Mouse (Mus musculus) limb, embryonic 10.5 days (tissue): Measurements from ENCODE around the gene Sema5a. TPM values are rescaled to one million over a fixed set of nuclear protein-coding genes. Genes with fewer than 3 reads are reported as not detected.

Source experiments
- DNase-seq: peaks from one replicate; pipeline ENCODE4 v3.0.0-alpha.2; 2017; ENCODE audit warnings: low spot score
- H3K27ac ChIP-seq: fragments of 300-500 bp; sonication (generic); 2 replicates; pipeline ENCODE4 v1.5.1; 2016; ENCODE audit warnings: mild to moderate bottlenecking
- H3K27me3 ChIP-seq: fragments of 300-500 bp; sonication (generic); 2 replicates; pipeline ENCODE4 v1.6.1; 2016; ENCODE audit warnings: low read depth, mild to moderate bottlenecking; ENCODE audit not compliant: poor library complexity, severe bottlenecking
- H3K36me3 ChIP-seq: fragments of 300-500 bp; sonication (generic); 2 replicates; pipeline ENCODE4 v1.6.1; 2016; ENCODE audit warnings: mild to moderate bottlenecking, moderate library complexity
- H3K4me1 ChIP-seq: fragments of 300-500 bp; sonication (generic); 2 replicates; pipeline ENCODE4 v1.6.1; 2016
- H3K4me3 ChIP-seq: fragments of 300-500 bp; sonication (generic); 2 replicates; pipeline ENCODE4 v1.5.1; 2016; ENCODE audit warnings: mild to moderate bottlenecking, moderate library complexity
- H3K9me3 ChIP-seq: fragments of 300-500 bp; sonication (generic); replicated peaks from 2 replicates; pipeline ENCODE4 v1.6.1; 2016; ENCODE audit warnings: mild to moderate bottlenecking
- WGBS: fragments of 180-500 bp; shearing (Covaris S2); methylation state at CpG from one replicate; pipeline ENCODE4 v1.1.7; 2016; 5-methylcytosine and 5-hydroxymethylcytosine counted together
- polyA plus RNA-seq: library from polyadenylated mRNA; unstranded; fragments of >200 nt; fragmentation: Nextera tagmentation; extraction: Ambion mirVana; gene quantifications from 2 replicates; pipeline ENCODE4 v1.2.1, GENCODE M21; 2016

Gene Sema5a
- polyA plus RNA-seq, 1 experiment from 2014 or later: 22.6 TPM

DNA sequence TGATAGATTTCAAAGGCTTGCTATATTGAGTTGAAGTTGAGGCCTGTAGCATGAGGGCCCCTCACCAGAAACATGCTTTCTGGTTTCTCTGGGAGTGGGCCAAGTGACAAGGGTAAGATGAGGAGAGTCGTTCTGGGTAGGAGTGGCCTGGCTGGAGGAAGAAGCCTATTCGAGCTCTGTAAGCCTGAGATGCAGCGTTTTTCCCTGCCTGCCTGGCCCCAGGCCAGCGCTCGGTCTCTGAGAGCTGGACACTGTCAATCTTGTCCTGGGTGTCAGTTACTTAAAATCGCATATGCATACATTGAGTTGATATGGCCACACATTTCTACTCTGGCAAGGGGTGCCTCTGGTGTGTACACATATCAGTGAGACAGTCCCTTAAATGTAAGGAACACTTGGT is 43.9 kb downstream of the Sema5a start:
- no peaks in the 10 kb centered on the region for H3K9me3 ChIP-seq
- WGBS: 41% methylated on average over 6 of the region's 6 CpGs
- no peak overlapping the region for H3K4me3 ChIP-seq
- no peak overlapping the region for H3K27ac ChIP-seq
- no peaks in the 10 kb centered on the region for H3K36me3 ChIP-seq
- H3K27me3 ChIP-seq: no peaks in the 10 kb centered on the region
- H3K4me1 ChIP-seq: peaks cover 7% of the 10 kb centered on the region; the same call in 1 of the 2 replicates
- DNase-seq: no peak

DNA sequence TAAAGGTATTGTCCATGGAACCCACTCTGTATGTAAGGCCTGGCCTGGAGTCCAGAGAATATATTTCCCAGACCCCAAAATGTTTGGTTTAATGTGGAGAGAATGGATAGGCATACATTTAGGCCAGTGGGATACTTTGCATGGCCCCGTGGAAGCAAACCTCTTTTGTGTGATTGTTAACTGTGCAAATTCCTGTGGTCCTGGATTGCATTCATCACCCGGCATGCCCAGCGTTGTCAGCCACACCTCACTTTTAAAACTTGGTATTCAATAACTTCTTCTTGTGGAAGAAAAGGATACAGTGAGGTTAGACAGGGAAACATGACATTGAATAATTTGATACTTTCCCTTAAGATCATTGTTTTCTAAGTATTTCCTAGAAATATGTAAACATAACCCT is 46.4 kb downstream of the Sema5a start:
- no peak for DNase-seq
- WGBS: 94% methylated on average over 3 of the region's 3 CpGs
- peaks cover 7% of the 10 kb centered on the region; the same call in 1 of the 2 replicates for H3K4me1 ChIP-seq
- peaks cover 4% of the 10 kb centered on the region; the same call in 1 of the 2 replicates for H3K36me3 ChIP-seq
- no peaks in the 10 kb centered on the region for H3K27me3 ChIP-seq
- H3K4me3 ChIP-seq: no peak overlapping the region
- H3K9me3 ChIP-seq: no peaks in the 10 kb centered on the region
- H3K27ac ChIP-seq: no peak overlapping the region

GRCm38 (mm10) chr15:32296523-32296922 is 51.9 kb downstream of the Sema5a start:
- no peaks in the 10 kb centered on the region for H3K27me3 ChIP-seq
- no peak overlapping the region for H3K4me3 ChIP-seq
- WGBS: 82% methylated on average over 6 of the region's 6 CpGs
- peaks cover 9% of the 10 kb centered on the region for H3K4me1 ChIP-seq
- no peaks in the 10 kb centered on the region for H3K9me3 ChIP-seq
- peaks cover 4% of the 10 kb centered on the region; the same call in 1 of the 2 replicates for H3K36me3 ChIP-seq
- no peak overlapping the region for H3K27ac ChIP-seq
- DNase-seq: no peak

GRCm38 (mm10) chr15:32297266-32297665 is 52.7 kb downstream of the Sema5a start:
- Histone ChIP-seq H3K4me3 (no peak overlapping the region), H3K36me3 (peaks cover 4% of the 10 kb centered on the region; the same call in 1 of the 2 replicates), H3K27me3 (no peaks in the 10 kb centered on the region), H3K4me1 (peaks cover 16% of the 10 kb centered on the region), H3K9me3 (no peaks in the 10 kb centered on the region), H3K27ac (no peak overlapping the region)
- WGBS: 92% methylated on average over 5 of the region's 5 CpGs
- no peak for DNase-seq

DNA sequence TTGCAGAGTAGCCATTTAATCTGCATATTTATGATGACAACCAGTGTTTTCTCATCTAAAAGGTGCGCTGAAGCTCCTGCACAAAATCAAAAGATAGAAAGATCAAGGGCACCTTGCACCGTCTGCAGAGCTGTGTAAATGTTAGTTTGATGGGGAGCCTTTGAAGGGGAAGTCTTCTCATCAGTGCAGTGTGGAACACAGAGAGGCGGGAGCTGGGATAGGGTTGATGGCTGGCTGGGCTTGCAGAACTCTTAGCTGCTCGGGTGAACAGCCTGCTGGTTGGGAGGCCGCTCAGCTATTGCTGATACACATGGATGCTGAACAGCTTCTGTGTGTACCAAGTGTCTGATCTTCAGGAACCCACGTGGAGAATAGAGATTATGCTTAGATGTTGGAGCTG is 53.9 kb downstream of the Sema5a start:
- no peaks in the 10 kb centered on the region for H3K27me3 ChIP-seq
- no peak for DNase-seq
- 62% methylated on average over 6 of the region's 6 CpGs for WGBS
- no peak overlapping the region for H3K4me3 ChIP-seq
- H3K27ac ChIP-seq: no peak overlapping the region
- H3K9me3 ChIP-seq: no peaks in the 10 kb centered on the region
- peaks cover 4% of the 10 kb centered on the region; the same call in 1 of the 2 replicates for H3K36me3 ChIP-seq
- H3K4me1 ChIP-seq: peaks cover 16% of the 10 kb centered on the region

DNA sequence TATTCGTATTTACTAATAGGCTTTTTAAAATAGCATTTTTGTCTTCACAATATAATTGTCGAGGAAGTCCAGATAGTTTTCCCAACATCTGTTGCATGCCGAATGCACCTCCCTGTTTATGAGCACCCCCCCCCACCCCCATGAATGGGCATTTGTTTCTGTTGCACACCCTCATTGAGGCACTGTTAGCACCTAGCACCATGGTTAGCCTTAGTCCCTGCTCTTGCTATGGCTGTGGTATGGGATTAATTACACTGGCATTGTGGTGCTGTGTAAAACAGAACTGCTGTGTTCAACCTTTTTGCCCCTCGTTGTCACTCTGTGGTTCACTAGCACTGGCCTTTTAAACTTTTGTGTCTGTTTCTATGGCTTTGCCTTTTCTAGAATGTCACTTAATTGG is 56.4 kb downstream of the Sema5a start:
- DNase-seq: peak; percentile 40
- H3K9me3 ChIP-seq: no peaks in the 10 kb centered on the region
- peaks cover 16% of the 10 kb centered on the region for H3K4me1 ChIP-seq
- no peak overlapping the region for H3K4me3 ChIP-seq
- WGBS: 68% methylated on average over 4 of the region's 4 CpGs
- no peaks in the 10 kb centered on the region for H3K36me3 ChIP-seq
- peak overlapping the region; percentile 30; the same call in 1 of the 2 replicates for H3K27ac ChIP-seq
- H3K27me3 ChIP-seq: no peaks in the 10 kb centered on the region

DNA sequence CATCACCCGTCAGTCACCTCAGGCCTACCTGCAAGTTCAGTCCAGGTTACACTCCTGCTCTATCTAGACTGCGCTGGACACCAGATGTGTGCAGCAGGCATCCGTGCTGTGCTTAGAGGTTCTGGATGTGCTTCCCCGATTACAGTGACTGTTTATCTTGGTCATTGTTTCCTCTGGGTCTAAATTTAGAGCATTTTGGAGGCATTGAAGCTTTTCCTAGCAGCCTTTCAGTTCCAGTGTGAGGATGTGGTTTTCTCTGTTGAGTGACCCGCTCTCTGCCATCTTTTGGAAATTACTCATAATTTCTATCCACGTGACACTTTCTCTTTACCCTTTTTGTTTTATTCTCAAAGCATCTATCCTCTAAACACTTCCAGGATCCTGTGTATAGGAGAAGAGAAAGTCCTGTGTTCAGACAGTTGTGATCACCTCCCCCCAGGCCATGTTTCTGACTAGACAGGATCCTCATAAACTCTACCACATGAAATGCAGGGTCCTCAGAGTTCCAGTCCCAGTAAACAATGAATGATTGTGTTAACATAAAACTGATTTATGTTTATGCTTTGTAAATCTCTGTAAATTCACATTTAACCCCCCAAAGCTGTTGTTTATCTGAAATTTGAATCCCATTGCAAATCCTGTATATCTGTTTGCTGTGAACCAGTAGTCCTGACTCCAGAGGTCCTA is 62.1 kb downstream of the Sema5a start:
- no peaks in the 10 kb centered on the region for H3K27me3 ChIP-seq
- no peak overlapping the region for H3K4me3 ChIP-seq
- no peak for DNase-seq
- no peaks in the 10 kb centered on the region for H3K36me3 ChIP-seq
- no peak overlapping the region for H3K27ac ChIP-seq
- H3K9me3 ChIP-seq: no peaks in the 10 kb centered on the region
- WGBS: 90% methylated on average over 6 of the region's 6 CpGs
- peaks cover 29% of the 10 kb centered on the region for H3K4me1 ChIP-seq

DNA sequence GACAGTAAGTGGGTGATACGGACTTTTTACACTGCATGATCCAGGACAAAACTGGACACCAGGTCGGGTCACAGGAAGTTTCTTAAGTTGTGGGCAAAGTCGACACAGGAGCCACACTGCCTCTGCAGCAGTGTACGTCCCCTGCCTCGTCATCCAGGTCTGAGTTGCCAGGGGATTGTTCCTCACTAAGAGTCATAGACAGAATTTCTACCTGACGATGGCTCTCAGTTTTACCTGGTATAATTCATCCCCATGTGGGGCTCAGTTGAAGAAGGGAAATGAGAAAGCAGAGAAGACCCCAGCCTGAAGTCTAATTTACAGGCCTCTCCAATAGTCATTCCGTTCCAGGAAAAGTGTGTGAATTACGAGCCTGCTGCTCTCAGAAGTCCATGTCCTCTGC is 66.2 kb downstream of the Sema5a start:
- 64% methylated on average over 8 of the region's 8 CpGs for WGBS
- no peaks in the 10 kb centered on the region for H3K9me3 ChIP-seq
- peaks cover 31% of the 10 kb centered on the region for H3K4me1 ChIP-seq

DNA sequence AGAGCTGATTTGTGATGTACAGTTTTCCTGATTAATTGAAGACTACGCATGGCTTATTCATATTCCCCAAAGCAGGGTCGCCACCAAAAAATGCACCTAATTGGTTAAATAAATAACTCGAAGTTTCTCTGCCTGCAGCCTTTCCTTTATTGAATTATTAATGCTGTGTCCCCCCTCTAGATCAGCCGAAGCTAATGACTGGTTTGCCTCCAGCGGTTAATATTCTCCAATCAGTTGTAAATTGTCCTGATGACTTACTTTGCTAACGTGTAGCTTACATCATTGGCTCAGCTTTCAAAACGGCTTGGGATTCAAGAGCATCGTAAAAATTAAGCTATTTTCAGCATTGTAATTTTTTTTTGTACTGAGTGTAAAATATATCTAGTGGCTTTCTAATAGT is 66.7 kb downstream of the Sema5a start:
- H3K9me3 ChIP-seq: no peaks in the 10 kb centered on the region
- 72% methylated on average over 8 of the region's 8 CpGs for WGBS
- H3K4me1 ChIP-seq: peaks cover 29% of the 10 kb centered on the region

More for the DNA sequence above, 66.2 kb downstream of the Sema5a start:
- Histone ChIP-seq H3K27ac (no peak overlapping the region; the same call in 1 of the 2 replicates), H3K36me3 (no peaks in the 10 kb centered on the region), H3K27me3 (no peaks in the 10 kb centered on the region), H3K4me3 (no peak overlapping the region)
- DNase-seq: no peak

GRCm38 (mm10) chr15:32317074-32317473 is 72.5 kb downstream of the Sema5a start:
- no peak for DNase-seq

More for the DNA sequence above, 66.7 kb downstream of the Sema5a start:
- no peaks in the 10 kb centered on the region for H3K27me3 ChIP-seq
- no peak for DNase-seq
- H3K27ac ChIP-seq: no peak overlapping the region
- no peak overlapping the region for H3K4me3 ChIP-seq
- H3K36me3 ChIP-seq: no peaks in the 10 kb centered on the region

DNA sequence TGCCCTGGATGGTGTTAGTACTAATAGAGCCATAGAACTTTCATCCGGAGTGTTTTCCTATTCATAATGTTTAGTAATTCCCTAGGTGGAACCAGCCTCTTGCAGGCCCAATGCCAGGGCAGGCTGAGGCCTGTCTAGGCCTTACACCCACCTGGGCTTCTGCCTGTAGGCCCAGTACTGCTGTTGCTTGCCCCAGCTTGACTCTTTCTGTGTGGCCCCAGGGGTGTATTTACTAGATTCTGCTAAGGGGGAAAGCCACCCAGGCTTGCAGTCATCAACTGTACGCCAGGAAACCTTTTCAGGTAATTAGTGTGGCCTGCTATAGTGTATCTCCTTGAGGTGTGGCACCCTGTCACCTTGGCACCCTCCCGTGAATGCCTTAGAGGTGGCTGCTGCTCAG is 76.1 kb downstream of the Sema5a start:
- Histone ChIP-seq H3K9me3 (no peaks in the 10 kb centered on the region), H3K27me3 (no peaks in the 10 kb centered on the region), H3K4me1 (peaks cover 12% of the 10 kb centered on the region), H3K36me3 (peaks cover 3% of the 10 kb centered on the region), H3K4me3 (no peak overlapping the region), H3K27ac (no peak overlapping the region)
- WGBS: 84% methylated on average over 3 of the region's 3 CpGs
- no peak for DNase-seq

More at GRCm38 (mm10) chr15:32317074-32317473, 72.5 kb downstream of the Sema5a start:
- H3K4me3 ChIP-seq: no peak overlapping the region
- H3K27me3 ChIP-seq: no peaks in the 10 kb centered on the region
- peaks cover 8% of the 10 kb centered on the region for H3K4me1 ChIP-seq
- H3K27ac ChIP-seq: no peak overlapping the region
- H3K36me3 ChIP-seq: peaks cover 3% of the 10 kb centered on the region
- 91% methylated on average over 5 of the region's 5 CpGs for WGBS
- H3K9me3 ChIP-seq: no peaks in the 10 kb centered on the region

DNA sequence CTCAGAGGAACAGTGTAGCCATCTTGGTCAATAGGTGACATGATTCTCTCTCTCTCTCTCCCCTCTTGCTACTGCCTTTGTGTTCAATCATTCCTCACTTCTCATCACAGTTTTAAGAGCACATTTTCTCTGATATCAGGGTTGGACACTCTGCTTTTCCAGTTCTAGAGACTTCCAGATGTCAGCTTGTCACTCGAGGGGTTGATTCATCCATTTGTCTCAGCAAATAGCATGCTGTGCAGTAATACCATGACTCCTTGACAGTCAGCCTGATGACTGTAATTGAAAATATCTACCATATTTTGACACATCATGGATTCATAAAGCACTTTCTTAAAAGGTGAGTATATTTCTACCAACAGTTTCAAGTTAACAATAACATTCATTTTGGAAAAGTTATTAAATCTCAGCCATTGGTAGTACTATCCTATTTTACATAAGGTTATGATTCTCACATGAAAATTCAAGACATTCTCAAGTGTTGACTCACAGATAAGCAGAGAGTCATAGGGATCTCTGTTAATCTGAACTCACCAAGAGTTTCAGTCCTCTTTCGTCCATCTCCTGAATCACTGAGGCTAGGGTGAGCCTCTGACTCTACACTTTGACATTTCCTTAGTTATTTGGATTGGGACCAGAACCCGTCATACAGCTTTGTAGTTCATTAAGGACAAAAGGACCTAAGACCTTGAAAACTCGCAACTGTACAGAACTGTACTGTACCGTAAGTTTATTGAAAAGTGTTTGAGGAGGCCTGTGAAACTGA is 78.0 kb downstream of the Sema5a start:
- DNase-seq: no peak
- WGBS: 89% methylated on average over 5 of the region's 5 CpGs

DNA sequence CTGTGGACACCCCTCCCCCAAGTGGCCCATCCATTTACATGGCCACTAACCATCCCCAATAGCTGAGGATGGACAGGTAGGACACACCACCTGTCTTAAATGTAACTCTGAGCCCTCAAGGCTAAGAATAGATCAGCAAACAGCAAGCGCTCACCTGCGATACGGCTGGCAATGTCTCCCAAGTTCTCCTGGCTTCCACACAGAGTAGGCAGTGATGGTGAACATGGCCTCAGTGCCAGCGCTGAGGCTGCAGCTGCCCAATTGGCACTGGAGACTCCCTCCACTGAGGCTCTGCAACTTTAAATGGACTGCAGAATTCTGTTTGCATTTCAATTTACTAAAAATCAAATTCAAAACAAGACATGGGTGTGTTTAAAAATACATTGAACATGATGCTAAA is 78.6 kb downstream of the Sema5a start:
- Histone ChIP-seq H3K9me3 (no peaks in the 10 kb centered on the region), H3K36me3 (peaks cover 3% of the 10 kb centered on the region), H3K27ac (no peak overlapping the region), H3K27me3 (no peaks in the 10 kb centered on the region), H3K4me1 (peaks cover 12% of the 10 kb centered on the region), H3K4me3 (no peak overlapping the region)
- 91% methylated on average over 4 of the region's 4 CpGs for WGBS
- DNase-seq: no peak

More for the DNA sequence above, 78.0 kb downstream of the Sema5a start:
- H3K27me3 ChIP-seq: no peaks in the 10 kb centered on the region
- H3K4me1 ChIP-seq: peaks cover 12% of the 10 kb centered on the region
- H3K27ac ChIP-seq: no peak overlapping the region
- no peak overlapping the region for H3K4me3 ChIP-seq
- H3K9me3 ChIP-seq: no peaks in the 10 kb centered on the region
- H3K36me3 ChIP-seq: peaks cover 3% of the 10 kb centered on the region
